Mouse (Mus musculus): ENCODE data around the gene Mylk4. TPM values are rescaled to one million over a fixed set of nuclear protein-coding genes. Genes with fewer than 3 reads are reported as not detected.

The Mylk4 gene
- total RNA-seq, 2 experiments from 2014 or later: 55.6 to 59.7 TPM

DNA sequence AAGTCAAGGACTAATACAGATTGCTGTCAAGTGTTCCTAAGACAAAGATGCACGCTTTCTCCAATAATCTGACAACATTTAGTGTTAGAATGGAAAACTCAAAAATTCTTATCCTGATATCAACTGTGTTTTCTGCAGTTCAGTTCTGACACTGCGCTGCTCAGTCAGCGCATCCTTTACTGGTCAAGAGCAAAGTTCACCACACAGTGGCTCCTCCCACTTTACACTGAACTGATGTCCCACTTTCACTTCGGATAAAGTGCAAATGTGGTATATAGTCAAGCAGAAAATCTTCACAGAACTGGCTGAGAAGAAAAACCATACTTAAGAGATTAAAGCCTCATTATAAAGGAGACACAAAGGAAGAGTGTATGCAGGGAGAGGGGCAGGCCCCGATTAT lies 11.4 kb upstream of the Mylk4 start:
- DNase-seq: no peak

DNA sequence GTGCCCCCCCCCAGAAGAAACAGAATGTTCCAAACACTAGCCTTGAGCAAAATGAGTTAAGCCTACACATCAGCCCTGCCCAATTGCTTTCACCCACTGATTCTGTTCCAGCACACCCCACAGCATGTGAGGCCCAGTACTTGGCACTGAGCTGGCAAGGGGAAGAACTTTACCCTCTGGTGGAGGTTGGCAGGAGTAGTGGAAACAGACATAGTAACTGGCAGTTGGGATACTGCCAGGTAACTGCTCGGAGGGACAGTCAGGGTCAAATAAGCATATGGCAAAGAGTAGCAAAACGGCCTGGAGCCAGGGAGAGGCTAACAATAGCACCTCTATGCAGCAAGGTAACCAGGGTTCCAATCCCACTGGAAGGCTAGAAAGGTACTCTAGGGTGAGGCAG lies 10.9 kb upstream of the Mylk4 start:
- peak; percentile 76 for DNase-seq

DNA sequence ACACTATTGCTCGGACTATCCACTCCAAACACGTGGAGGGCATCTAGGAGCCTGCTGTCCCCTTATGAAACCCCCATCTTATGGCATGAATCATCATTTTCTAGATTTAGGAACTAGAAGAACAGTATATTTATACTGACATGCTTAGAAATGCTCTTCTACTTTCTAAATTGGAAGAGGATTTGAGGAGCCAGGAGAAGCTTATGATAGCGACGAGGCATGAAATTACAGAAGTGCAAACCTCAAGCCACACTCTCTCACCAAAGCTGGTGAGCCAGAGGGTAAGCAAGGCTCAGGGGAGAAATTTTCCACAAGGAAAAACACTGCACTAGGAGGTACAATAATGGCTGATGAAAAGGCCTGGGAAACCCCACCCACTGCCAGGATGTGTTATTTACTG lies 6.0 kb upstream of the Mylk4 start:
- no peak for DNase-seq

DNA sequence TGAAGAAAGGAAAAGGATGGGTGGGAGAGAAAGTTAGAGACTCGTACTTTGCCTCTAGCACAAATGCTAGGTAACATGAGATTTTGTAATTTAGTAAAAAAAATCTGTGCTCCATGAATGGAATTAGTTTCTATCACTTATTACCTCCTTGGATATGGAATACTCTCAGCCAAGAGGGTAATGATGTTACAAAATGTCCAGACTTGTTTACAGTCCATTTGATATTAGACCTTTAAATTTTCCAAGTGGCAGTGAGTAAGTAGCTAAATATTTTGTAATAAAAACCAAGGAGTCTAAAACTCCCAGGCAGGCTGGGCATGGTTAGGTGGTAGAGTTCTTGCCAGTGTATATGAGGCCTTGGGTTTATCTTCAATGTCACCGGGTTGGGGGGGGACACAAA lies 3.8 kb upstream of the Mylk4 start:
- DNase-seq: no peak

DNA sequence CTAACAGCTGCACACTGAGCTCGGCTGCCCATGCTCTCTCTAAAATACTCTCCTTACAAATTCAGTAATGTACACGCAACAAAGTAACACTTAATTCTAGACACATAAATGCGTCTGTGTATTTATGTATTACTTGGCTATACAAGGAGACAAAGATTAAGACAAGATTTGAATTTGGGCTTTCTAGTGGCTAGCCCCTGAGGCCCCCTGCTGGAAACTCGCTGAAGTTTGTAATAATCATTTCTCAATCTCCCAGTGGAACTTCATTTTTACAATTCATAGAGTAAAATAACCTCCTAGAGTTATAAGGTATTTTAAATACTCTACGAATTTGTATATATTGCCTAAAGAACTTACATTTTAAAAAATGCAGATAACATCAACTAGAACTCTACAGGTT lies 699 bp downstream of the Mylk4 start:
- no peak for DNase-seq

DNA sequence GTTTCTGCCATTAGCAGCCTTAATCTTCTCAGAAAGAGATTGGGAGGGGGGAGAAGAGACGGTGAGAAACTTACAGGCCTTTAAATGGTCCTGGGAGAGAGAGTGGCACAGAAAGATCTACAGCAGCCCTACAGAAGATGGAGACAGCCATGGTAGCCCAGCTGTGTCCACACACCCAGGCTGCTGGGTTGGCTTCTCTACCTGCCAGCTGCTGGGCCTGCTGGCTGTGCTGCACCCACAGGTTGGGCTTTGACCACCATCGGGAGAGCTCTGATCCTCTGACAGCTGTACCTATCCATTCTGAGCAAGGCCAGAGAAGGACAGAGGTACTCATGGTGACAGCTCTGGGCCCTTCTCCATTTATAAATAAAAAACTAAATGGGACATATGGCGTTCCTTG lies 4.9 kb downstream of the Mylk4 start:
- DNase-seq: no peak

DNA sequence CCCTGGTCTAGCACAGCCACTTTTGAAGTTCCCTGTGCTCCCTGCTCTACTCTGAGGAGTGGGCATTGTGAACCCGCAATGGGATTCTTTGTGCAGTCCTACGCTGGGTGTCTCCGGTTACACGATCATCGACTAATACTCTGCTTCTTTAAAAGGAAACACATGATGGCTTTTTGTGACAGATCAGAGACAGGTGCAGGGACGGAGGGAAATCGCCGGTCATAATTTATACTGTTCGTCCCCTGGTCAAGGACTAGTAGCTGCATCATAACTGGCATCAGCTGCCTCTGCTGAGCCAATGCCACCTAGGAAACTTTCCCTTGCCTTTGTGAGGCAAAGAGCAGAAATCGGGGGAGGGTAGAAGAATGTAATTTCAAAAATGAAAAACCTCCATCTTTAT lies 7.4 kb downstream of the Mylk4 start:
- DNase-seq: peak; percentile 49

DNA sequence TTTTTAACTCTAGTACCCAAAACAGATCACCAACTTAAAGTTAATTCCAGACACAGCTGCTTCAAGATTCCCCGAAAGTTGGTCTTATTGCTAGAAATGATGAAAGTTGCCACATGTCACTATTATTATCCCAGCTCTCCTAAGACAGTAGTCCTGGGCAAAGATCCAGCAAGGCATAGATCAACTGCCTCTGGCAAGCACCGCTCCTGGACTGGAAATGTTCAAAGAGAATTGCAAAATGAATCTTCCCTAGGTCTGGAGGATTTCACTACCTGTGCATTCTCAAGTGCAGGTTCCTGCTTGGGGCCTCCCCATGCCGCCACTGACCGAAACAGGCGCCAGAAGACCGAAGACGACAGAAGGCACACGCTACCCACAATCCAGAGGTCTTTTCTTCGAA lies 7.9 kb downstream of the Mylk4 start:
- DNase-seq: no peak

DNA sequence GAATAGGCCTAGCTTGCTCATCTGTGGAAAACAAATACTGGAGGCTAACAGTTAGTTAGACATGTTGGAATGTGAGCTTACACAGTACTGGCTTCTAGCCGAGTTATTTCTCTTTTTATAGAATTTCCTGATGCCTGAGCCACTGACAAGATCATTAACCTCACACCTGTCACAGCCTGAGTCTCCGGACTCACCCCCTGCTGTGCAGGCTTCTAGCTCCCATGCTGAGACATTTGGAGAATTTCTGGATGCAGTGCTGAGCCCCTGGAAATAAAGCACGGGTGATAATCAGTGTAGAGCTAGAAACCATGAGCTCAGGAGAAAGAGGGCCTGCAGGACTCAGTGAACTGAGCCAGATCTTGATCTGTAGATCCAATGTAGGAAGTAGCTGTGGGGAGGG lies 13.8 kb downstream of the Mylk4 start:
- no peak for DNase-seq

DNA sequence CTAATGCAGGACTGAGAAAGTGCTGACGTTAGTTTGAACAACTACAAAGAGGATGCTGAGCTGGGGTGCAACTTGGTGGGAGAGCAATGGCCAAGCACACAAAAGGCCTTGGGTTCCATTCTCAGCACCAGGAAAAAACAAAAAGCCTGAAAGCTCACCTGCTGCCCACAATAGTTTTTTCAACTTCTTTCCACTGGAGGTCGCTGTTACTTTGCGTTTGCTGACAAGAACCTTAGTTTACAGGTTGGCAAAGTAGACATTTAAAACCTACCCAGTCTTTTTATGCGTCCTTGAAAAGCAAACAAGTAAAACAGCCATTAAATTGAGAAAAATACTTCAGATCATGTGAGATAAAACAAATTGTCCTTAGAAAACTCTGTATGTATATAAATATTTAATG lies 15.7 kb downstream of the Mylk4 start:
- peak; percentile 65 for DNase-seq

DNA sequence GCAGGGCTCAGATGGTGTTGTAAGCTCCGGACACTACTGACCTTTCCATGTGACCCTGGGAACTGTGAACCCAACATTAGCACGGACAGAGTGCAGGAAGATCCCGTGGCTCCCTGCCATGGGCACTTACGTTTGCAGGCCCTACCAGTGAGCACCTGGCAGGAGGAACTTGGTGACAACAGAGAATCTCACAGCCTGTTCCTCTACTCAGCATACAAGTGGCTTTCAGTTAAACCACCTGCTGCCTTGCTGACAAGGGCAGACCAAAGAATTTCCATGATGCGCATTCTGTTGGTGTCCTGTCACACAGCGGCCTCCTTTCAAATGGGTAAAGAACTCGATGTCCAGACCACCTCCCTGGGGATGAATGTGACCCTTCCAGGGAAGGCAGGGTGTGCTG lies 19.3 kb downstream of the Mylk4 start:
- peak; percentile 76 for DNase-seq

DNA sequence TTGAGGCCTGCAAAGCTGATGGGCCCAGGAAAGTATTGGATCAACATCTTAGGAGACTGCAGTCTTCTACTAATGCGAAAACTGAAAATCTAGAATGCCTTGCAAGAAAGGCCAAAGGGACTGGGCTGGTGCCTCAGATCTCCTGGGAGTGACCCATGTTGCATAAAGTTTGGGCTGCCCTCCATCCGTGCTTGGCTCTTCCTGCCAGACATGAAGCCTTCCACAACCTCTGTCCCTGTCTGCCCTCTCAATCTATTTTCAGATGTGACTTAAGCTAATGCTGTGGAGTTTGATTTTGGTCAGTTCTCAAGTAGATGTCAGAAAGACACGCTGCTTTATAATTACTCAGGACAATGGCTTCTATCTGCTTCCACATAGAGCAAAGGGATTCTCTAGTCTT lies 20.6 kb downstream of the Mylk4 start:
- peak; percentile 42 for DNase-seq

DNA sequence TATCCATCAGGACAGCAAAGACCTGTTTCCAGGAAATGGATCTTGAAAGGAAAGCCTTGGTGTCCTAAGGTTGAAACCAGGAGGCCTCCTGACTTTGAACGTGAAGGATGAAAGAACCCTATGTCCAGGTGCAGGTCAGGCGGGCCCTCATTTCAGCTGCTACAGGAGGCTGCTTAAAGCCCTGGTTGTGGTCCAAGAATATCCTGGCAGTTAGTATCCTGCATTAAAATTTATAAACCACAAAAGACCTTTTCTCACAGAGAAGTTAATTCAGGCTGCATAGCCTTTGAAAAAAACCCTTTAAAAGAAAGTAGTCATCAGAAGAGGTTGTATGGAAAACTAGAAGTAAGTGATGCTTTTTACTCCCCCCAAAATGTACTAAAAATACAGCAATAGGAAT lies 23.0 kb downstream of the Mylk4 start:
- DNase-seq: no peak

DNA sequence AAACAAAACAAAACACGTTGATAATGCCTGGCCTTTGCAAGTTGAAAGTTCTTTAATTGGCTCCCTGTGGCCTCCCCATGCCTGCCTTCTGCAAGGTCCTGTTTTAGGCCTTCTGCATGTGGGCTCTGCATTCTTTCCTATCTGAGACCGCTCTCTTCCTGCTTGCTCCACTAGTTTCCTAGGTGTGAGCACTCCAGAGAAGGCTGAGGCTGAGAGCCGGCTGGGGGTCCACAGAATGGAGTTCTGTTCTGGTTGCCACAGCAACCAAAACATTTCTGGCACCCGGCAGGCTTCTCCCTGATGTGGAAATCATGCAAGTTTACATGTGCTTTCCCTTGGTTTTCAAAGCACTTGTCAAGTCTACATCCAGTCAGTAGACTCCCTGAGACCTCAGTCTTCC lies 24.7 kb downstream of the Mylk4 start:
- no peak for DNase-seq

DNA sequence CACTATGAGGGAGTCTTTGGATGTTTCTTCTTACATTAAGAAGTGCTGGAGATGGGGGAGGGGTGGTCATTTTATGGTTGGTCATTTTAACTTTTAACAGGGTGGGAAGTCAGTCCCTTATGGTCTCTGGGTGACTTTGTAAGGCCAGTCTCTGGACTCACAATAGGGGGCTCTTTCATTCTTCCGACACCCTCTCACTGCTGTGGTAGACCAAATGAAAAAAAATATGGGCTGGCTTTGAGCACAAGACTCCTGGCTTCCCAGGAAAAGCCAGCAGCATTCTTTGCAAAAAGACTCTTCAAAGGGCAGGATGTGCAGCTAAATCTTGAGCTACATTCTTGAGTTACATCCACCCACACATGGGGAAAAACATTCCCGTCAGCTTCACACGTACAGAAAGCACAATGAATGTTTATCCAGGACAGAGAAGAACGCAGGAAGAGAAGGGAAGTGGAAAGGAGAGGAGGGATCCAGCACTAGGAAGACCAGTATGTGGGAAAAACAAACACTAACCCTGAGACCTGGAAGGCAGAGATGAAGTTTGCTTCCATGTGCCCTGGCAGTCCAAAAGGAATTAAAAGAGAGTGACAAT lies 31.6 kb downstream of the Mylk4 start:
- DNase-seq: no peak

DNA sequence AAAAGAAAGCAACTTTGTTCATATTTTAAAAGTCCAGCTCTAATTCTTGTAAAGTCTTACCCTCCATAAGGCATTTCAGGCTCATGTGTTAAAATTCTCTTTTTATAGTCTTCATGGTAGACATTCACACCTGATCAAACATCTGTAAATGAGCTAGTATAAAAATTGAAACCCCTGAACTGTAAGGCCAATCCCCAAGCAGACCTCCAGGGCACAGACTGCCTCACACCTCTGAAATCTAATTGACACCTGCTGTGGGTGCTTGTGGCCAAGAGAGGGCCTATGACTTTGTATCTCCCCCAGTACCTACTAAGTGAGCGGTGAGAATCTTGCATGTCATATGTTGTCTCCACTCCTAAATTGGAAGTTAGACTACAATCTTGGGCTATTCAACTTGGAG lies 33.2 kb downstream of the Mylk4 start:
- no peak for DNase-seq

DNA sequence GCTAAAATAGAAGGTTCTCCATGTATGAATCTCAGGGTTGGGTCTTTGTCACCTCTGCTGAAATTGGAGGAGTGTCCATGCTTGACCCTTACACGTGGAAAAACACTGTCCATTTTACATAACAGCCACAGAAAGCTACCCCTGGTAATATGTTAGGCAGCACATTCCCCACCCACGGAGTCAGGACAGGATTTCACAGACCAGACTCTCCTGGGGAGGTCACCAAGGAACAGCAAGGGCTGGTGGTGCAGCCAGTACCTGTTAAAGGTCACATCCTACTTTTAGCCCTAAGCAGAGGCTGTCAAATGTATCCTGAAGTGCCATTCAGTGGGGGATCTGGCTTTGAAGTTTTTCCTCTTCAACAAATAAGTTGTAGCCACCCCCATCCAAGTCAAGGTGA lies 35.3 kb downstream of the Mylk4 start:
- no peak for DNase-seq

DNA sequence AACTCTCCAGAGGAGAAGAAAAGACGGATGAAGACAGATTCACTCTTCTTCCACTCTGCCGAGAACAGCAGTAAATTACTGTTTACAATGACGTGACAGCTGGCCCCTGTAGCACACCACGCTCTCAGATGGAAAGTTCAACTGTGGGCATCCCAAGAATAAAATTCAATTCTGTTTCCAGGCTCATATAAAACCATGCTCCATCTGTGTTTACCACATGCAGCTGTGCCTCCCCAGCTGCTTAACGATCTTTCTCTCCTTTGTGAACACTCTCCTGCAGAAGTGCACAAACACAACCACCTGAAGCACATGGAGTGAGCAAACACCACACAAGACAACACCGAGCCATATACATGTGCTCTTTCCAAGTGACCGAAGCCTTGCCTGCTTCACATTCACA lies 42.6 kb downstream of the Mylk4 start:
- DNase-seq: no peak

DNA sequence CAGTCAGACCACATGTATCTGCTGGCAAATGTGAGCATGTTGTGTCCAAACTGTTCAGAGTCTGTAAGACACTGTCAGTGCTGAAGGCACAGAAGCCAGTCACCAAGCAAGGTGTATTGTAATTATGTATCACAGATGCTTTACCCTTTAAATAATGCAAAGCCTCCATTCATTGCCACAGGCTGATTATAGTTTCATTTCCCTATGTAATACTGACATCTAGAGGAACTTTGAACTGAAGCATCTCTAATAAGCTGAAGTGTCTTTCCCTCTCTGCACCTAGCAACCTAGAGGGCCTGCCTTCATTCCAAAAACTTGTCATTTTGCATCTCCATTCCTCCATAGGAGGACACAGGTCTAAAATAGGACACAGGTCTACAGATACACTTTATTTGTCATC lies 52.5 kb downstream of the Mylk4 start:
- no peak for DNase-seq

DNA sequence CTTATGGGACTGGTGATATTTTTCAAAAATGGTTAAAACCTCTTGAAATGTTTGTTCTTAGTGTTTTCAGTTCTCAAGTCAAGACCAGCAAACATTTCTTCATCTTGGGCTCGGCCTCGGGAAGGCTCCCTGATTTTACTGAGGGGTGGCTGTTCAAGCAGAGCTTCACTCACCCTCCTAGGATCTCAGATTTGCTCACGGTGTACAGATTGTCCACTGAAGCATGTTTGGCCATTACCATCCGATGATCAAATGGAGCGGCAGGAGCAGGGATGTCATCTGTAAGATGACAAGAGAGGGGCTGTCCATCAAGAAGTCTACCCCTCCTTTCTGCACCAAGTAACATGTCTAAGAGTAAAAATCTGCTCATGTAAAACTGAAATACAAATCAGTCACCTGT lies 59.1 kb downstream of the Mylk4 start:
- no peak for DNase-seq

DNA sequence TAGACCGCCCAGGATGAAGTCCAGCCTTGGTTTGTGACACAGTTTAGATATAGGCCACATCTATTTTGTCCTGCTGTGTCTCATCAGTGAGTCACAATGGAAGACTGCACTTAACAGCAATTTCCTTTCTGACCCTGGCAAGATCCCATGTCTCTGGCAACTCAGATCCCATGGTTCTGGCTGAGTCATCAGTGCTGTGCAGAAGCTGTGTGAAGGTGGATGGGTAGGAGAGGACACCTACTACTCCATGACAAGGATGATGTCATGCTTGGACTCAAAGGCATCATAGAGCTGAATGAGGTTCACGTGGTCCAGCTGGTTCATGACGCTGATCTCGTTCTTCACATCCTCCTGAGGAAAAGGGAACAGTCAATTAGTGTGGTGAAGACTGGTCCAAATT lies 62.0 kb downstream of the Mylk4 start:
- no peak for DNase-seq

DNA sequence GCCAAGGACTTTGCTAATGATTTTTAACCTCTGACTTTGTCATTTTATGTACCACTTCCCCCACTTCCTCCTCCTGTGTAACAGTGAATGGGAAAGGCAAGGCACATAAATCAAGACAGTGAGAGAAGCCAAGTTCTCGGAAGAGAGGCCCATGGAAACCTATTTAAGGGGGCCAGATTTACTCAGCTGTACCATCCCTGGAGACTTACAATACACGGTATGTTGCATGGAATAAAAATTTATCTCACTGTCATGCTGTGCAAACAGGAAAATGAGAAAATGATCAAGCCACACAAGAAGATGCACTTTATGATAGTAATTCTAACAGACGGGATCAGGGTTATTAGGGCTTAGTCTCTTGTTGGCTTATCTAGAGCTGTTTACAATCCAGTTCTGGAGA lies 64.5 kb downstream of the Mylk4 start:
- no peak for DNase-seq

DNA sequence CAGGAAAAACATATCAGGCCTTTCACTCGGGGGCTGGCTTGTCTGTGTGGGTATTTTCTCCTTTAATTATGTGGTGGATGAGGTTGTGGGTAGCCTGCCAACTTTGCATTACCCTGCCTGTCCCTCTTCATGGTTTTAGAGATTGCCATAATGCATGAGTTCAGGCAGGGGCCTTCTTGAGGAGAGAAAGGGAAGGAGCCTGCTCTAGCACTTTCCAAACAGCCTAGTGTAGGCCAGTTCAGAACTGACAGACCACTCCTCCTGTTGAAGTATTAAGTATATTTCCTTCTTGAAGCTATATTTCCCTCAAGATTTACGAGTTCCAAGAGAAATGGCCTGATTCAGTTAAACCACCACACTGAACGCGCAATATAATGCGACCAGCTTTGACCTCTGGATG lies 66.0 kb downstream of the Mylk4 start:
- DNase-seq: no peak

DNA sequence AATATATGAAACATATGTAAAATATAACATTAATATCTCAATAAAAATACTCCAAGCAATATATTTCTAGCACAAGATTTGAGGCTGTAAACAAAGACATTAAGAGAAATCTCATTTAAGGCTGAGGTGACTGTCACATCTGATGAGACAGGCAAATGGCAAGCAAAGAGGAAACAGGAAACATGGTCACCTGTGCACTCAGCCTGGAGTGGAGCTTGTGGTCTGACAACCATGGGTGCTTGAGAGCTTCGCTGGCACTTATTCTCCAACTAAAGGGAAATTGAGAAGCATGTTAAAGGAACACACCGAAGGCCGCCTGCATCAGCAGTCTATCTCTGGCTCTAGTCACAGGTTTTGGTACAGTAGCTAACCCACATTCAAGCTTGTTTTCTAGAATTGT lies 71.2 kb downstream of the Mylk4 start:
- DNase-seq: no peak

DNA sequence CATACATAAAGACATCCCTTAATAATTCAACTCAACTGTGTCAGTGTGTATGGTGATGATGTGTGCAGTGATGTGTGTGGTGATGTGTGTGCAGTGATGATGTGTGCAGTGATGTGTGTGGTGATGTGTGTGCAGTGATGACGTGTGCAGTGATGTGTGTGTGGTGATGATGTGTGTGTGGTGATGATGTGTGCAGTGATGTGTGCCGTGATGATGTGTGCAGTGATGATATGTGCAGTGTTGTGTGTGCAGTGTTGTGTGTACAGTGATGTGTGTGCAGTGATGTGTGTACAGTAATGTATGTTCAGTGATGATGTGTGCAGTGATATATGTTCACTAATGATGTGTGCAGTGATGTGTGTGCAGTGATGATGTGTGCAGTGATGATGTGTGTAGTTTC lies 75.9 kb downstream of the Mylk4 start:
- no peak for DNase-seq
